Mouse (Mus musculus) cerebellum, postnatal 25 days (tissue): ENCODE measurements around the gene Dcpp1.

ENCODE experiments used
- DNase-seq, 2 experiments: peaks; one replicate each; pipeline ENCODE4 v3.0.0; 2021; ENCODE audit warnings: mixed read lengths in 2 of 2

Gene Dcpp1

GRCm38 (mm10) chr17:23931157-23931556 lies 50.5 kb downstream of the Dcpp1 start:
- no peak for DNase-seq
